In genomic region chr9:44921123-44921468, GRCm38 (mm10) we compare ENCODE assay signal across 8 mouse cellular contexts. TPM values are rescaled to one million over a fixed set of nuclear protein-coding genes. Genes with fewer than 3 reads are reported as not detected.
DNase-seq lines count a peak whose midpoint lies in the region; ATAC-seq and TF ChIP-seq lines count a peak whose summit lies in the region.

No protein-coding gene starts in this region.

- peaks cover 45% of the 10 kb centered on the region for H3K79me2 ChIP-seq in macrophage (ENCODE audit: inconsistent target)

- TF ChIP-seq CTCF in kidney, adult 2 months (conservative IDR thresholded peaks at IDR 0.05; ENCODE audit: insufficient read depth, insufficient read length, low read depth, low read length) = no peak
- TF ChIP-seq CTCF in G1E (IDR thresholded peaks at IDR 0.05; ENCODE audit: low read depth, low read length) = no peak

- H3K36me3 ChIP-seq in kidney, adult 2 months (ENCODE audit: control insufficient read depth, insufficient read depth, low read length) = peaks cover 4% of the 10 kb centered on the region
- H3K36me3 ChIP-seq in G1E (replicated peaks) (peaks cover 33% of the 10 kb centered on the region), macrophage (ENCODE audit: inconsistent target) (0 out of 2 replicates have a peak, but pooled peaks cover 6% of the 10 kb centered on the region)
- no peaks in the 10 kb centered on the region for H3K36me3 ChIP-seq in intestine, embryonic 15.5 days

- no peaks in the 10 kb centered on the region for H3K9me3 ChIP-seq in G1E (replicated peaks)
- H3K9me3 ChIP-seq in intestine, embryonic 15.5 days = no peaks in the 10 kb centered on the region

- H3K9ac ChIP-seq in intestine, embryonic 15.5 days = peak overlapping the region; percentile 95

- H3K27me3 ChIP-seq in kidney, adult 2 months (replicated peaks; ENCODE audit: control insufficient read depth, insufficient read depth, low read length) = no peaks in the 10 kb centered on the region
- H3K27me3 ChIP-seq in G1E (ENCODE audit: insufficient read depth, low read length) = no peaks in the 10 kb centered on the region
- no peaks in the 10 kb centered on the region for H3K27me3 ChIP-seq in intestine, embryonic 15.5 days (replicated peaks)

- ATAC-seq in G1E (ENCODE audit: extremely low read depth, insufficient number of reproducible peaks, low FRiP score, poor library complexity, severe bottlenecking) = peak; percentile 51; the same call in 1 of the 2 replicates
- ATAC-seq in erythroblast, adult 5-6 weeks (replicated peaks; ENCODE audit: low FRiP score, poor library complexity, severe bottlenecking) = peak; percentile 54
- peak; percentile 90 for ATAC-seq in intestine, embryonic 15.5 days

- no peak for DNase-seq in kidney, adult 2 months
- DNase-seq in kidney, postnatal 14 days = no peak
- DNase-seq in G1E (ENCODE audit: low spot score) = peak; percentile 67
- no peak for DNase-seq in B cell, adult 2 months
- DNase-seq in spleen, adult 12 weeks (ENCODE audit: low spot score) = no peak

- TF ChIP-seq POLR2A in kidney, adult 2 months (IDR thresholded peaks at IDR 0.05; ENCODE audit: low read depth, low read length) = no peak

- H3K4me2 ChIP-seq in intestine, embryonic 15.5 days (replicated peaks) = peak overlapping the region; percentile 72

- peaks cover 14% of the 10 kb centered on the region; the same call in 1 of the 2 replicates for H3K4me1 ChIP-seq in kidney, adult 2 months (ENCODE audit: control insufficient read depth, insufficient read depth, low read length)
- H3K4me1 ChIP-seq in G1E (ENCODE audit: insufficient read depth, low read depth, low read length) = peaks cover 20% of the 10 kb centered on the region; the same call in 1 of the 2 replicates
- H3K4me1 ChIP-seq in intestine, embryonic 15.5 days (replicated peaks) = 0 out of 2 replicates have a peak, but pooled peaks cover 7% of the 10 kb centered on the region

- under 1% methylated on average over 8 of the region's 8 CpGs for WGBS in kidney, adult 2 months
- 1% methylated on average over 8 of the region's 8 CpGs for WGBS in intestine, embryonic 15.5 days
- WGBS in macrophage (ENCODE audit: missing documents) = 1% methylated on average over 8 of the region's 8 CpGs

- peak overlapping the region; percentile 100 for H3K4me3 ChIP-seq in kidney, adult 2 months (ENCODE audit: insufficient read depth, low read depth, low read length)
- H3K4me3 ChIP-seq in G1E (ENCODE audit: low read depth, low read length) = peak overlapping the region; percentile 99
- H3K4me3 ChIP-seq in intestine, embryonic 15.5 days (replicated peaks) = peak overlapping the region; percentile 93
- H3K4me3 ChIP-seq in macrophage (ENCODE audit: inconsistent target) = peak overlapping the region; percentile 81

- peak overlapping the region; percentile 98 for H3K27ac ChIP-seq in kidney, adult 2 months (ENCODE audit: insufficient read depth, low read depth, low read length)
- peak overlapping the region; percentile 94 for H3K27ac ChIP-seq in intestine, embryonic 15.5 days
- H3K27ac ChIP-seq in macrophage = peak overlapping the region; percentile 92

RNA-seq across cellular contexts. Expression of gene Atp5l, which starts 0.6 kb away (rescaled TPM):
- polyA plus RNA-seq in kidney, adult 2 months (2012; rRNA removed) = 732 and 924 TPM in 2 replicates
- total RNA-seq in G1E (2014; fragmentation: Nextera tagmentation) (68.9 and 73.1 TPM in 2 replicates), G1E (2017) (130 and 149 TPM in 2 replicates)
- polyA plus RNA-seq in G1E (2012) (32.8 and 41.5 TPM in 2 replicates), macrophage (2018) (222 to 622 TPM (median 524 TPM) in 3 replicates)
- total RNA-seq in erythroblast, adult 5-6 weeks (2015; ENCODE audit: low replicate concordance) = 219 and 228 TPM in 2 replicates
- 38.1 and 117 TPM in 2 replicates for total RNA-seq in erythroblast, adult 5-6 weeks (2017; ENCODE audit: low replicate concordance)
- 920 and 926 TPM in 2 replicates for polyA plus RNA-seq in intestine, embryonic 15.5 days (2015; fragmentation: Nextera tagmentation; extraction: Ambion mirVana)
- 10 to 100 TPM; 18.6 to 73.1 (median 41.7) TPM for total RNA-seq in macrophage (2018; cell fraction: chromatin; rRNA removed)
- 100 to 1,000 TPM; 373 to 557 (median 450) TPM for total RNA-seq in macrophage (2018; cell fraction: cytosol; rRNA removed)
- 100 to 1,000 TPM in 10 of 26 experiments, 10 to 100 TPM in 16; 38.5 to 162 (median 89.3) TPM for total RNA-seq in macrophage (2018; cell fraction: nucleus; rRNA removed)

RNA-seq across cellular contexts. Expression of gene Kmt2a, which starts 40.0 kb away (rescaled TPM):
- 12.1 and 13.9 TPM in 2 replicates for polyA plus RNA-seq in kidney, adult 2 months (2012; rRNA removed)
- total RNA-seq in G1E (2014; fragmentation: Nextera tagmentation) (143 TPM in 2 replicates), G1E (2017) (5.9 and 6.3 TPM in 2 replicates)
- polyA plus RNA-seq in G1E (2012) (8.9 and 10.0 TPM in 2 replicates), macrophage (2018) (8.0 to 17.8 TPM (median 11.8 TPM) in 3 replicates)
- total RNA-seq in erythroblast, adult 5-6 weeks (2015; ENCODE audit: low replicate concordance) = 15.8 and 32.8 TPM in 2 replicates
- total RNA-seq in erythroblast, adult 5-6 weeks (2017; ENCODE audit: low replicate concordance) = 6.0 and 7.8 TPM in 2 replicates
- 11.5 and 13.1 TPM in 2 replicates for polyA plus RNA-seq in intestine, embryonic 15.5 days (2015; fragmentation: Nextera tagmentation; extraction: Ambion mirVana)
- 100 to 1,000 TPM in 25 of 26 experiments, 10 to 100 TPM in 1; 81.2 to 493 (median 210) TPM for total RNA-seq in macrophage (2018; cell fraction: chromatin; rRNA removed)
- 10 to 100 TPM; 13.6 to 31.3 (median 21.3) TPM for total RNA-seq in macrophage (2018; cell fraction: cytosol; rRNA removed)
- total RNA-seq in macrophage (2018; cell fraction: nucleus; rRNA removed) = 100 to 1,000 TPM in 8 of 26 experiments, 10 to 100 TPM in 18; 47.2 to 225 (median 82.2) TPM

RNA-seq across cellular contexts. Expression of gene Ube4a, which starts 44.3 kb away (rescaled TPM):
- 15.9 and 18.3 TPM in 2 replicates for polyA plus RNA-seq in kidney, adult 2 months (2012; rRNA removed)
- total RNA-seq in G1E (2014; fragmentation: Nextera tagmentation) = 79.8 and 80.2 TPM in 2 replicates
- 38.3 and 59.6 TPM in 2 replicates for total RNA-seq in G1E (2017)
- polyA plus RNA-seq in G1E (2012) = 2.3 and 2.6 TPM in 2 replicates
- total RNA-seq in erythroblast, adult 5-6 weeks (2015; ENCODE audit: low replicate concordance) = 19.0 and 38.2 TPM in 2 replicates
- total RNA-seq in erythroblast, adult 5-6 weeks (2017; ENCODE audit: low replicate concordance) = 29.6 and 53.4 TPM in 2 replicates
- polyA plus RNA-seq in intestine, embryonic 15.5 days (2015; fragmentation: Nextera tagmentation; extraction: Ambion mirVana) = 24.2 and 24.6 TPM in 2 replicates
- total RNA-seq in macrophage (2018; cell fraction: chromatin; rRNA removed) = 100 to 1,000 TPM in 18 of 26 experiments, 10 to 100 TPM in 8; 52.2 to 142 (median 108) TPM
- 10 to 100 TPM; 33.2 to 55.2 (median 46.6) TPM for total RNA-seq in macrophage (2018; cell fraction: cytosol; rRNA removed)
- 100 to 1,000 TPM in 9 of 26 experiments, 10 to 100 TPM in 17; 41.0 to 137 (median 89.5) TPM for total RNA-seq in macrophage (2018; cell fraction: nucleus; rRNA removed)
- 25.0 to 37.7 TPM (median 29.2 TPM) in 3 replicates for polyA plus RNA-seq in macrophage (2018)

RNA-seq across cellular contexts. Expression of gene Cd3g, which starts 59.1 kb away (rescaled TPM):
- 0.57 and 3.2 TPM in 2 replicates for polyA plus RNA-seq in kidney, adult 2 months (2012; rRNA removed)
- not detected in 2 replicates for total RNA-seq in G1E (2014; fragmentation: Nextera tagmentation)
- 0.22 and 0.29 TPM in 2 replicates for total RNA-seq in G1E (2017)
- polyA plus RNA-seq in G1E (2012) = 0.10 TPM in 1 of 2 replicates, not detected in the other
- total RNA-seq in erythroblast, adult 5-6 weeks (2015; ENCODE audit: low replicate concordance) = 6.9 TPM in 1 of 2 replicates, not detected in the other
- total RNA-seq in erythroblast, adult 5-6 weeks (2017; ENCODE audit: low replicate concordance) = 0.98 and 6.6 TPM in 2 replicates
- 0.76 and 1.0 TPM in 2 replicates for polyA plus RNA-seq in intestine, embryonic 15.5 days (2015; fragmentation: Nextera tagmentation; extraction: Ambion mirVana)
- not detected for total RNA-seq in macrophage (2018; cell fraction: chromatin; rRNA removed)
- under 1 TPM in 3 of 26 experiments, not detected in 23; 0.21 to 0.39 (median 0.26) TPM for total RNA-seq in macrophage (2018; cell fraction: cytosol; rRNA removed)
- under 1 TPM in 1 of 26 experiments, not detected in 25; 0.46 TPM for total RNA-seq in macrophage (2018; cell fraction: nucleus; rRNA removed)
- polyA plus RNA-seq in macrophage (2018) = 0.14 TPM in 1 of 3 replicates, not detected in the others
